Mouse (Mus musculus): ENCODE data around the gene Gng5. TPM values are rescaled to one million over a fixed set of nuclear protein-coding genes. Genes with fewer than 3 reads are reported as not detected.
A peak's percentile ranks its signal among the peaks of the same experiment; 100 is the strongest.

Gene Gng5
- polyA plus RNA-seq (2015; fragmentation: Nextera tagmentation; extraction: Ambion mirVana): 888 and 929 TPM in 2 replicates

GRCm38 (mm10) chr3:146499431-146500002, at the start of gene Gng5, which contains the start of gene Spata1:
TSS of gene Gng5 (plus strand) at chr3:146499807.
TSS of gene Spata1 (minus strand) at chr3:146499753.
- Histone ChIP-seq H3K4me3 (peak within 1 kb of the TSS; percentile 84), H3K4me2 (peak within 1 kb of the TSS; percentile 70), H3K4me1 (peaks cover 24% of the 10 kb centered on the region), H3K36me3 (peaks cover 12% of the 10 kb centered on the region), H3K27me3 (no peaks in the 10 kb centered on the region), H3K9me3 (no peaks in the 10 kb centered on the region), H3K27ac (peak within 1 kb of the TSS; percentile 97), H3K9ac (peak within 1 kb of the TSS; percentile 80)
- ATAC-seq (ENCODE audit: borderline replicate concordance, extremely low read depth, low FRiP score, low TSS enrichment): peak; percentile 96
- WGBS: under 1% methylated on average over 66 of the region's 88 CpGs

GRCm38 (mm10) chr3:146450371-146450841, 49.2 kb upstream of the Gng5 start:
- Histone ChIP-seq H3K9ac (peak overlapping the region; percentile 64), H3K4me2 (peak overlapping the region; percentile 69), H3K27me3 (no peaks in the 10 kb centered on the region), H3K4me3 (peak overlapping the region; percentile 60), H3K27ac (peak overlapping the region; percentile 93), H3K4me1 (peaks cover 14% of the 10 kb centered on the region), H3K36me3 (peaks cover 5% of the 10 kb centered on the region; the same call in 1 of the 2 replicates), H3K9me3 (no peaks in the 10 kb centered on the region)
- WGBS: under 1% methylated on average over 29 of the region's 29 CpGs
- peak; percentile 100 for ATAC-seq (ENCODE audit: borderline replicate concordance, extremely low read depth, low FRiP score, low TSS enrichment)

- peak overlapping the region; percentile 69; the same call in 1 of the 2 replicates for H3K4me2 ChIP-seq
- 85% methylated on average over 5 of the region's 5 CpGs for WGBS
These were observed 48.2 kb upstream of the Gng5 start for GRCm38 (mm10) chr3:146451375-146451774.

GRCm38 (mm10) chr3:146462939-146463338, 36.7 kb upstream of the Gng5 start:
- Histone ChIP-seq H3K27ac (no peak overlapping the region), H3K27me3 (no peaks in the 10 kb centered on the region), H3K4me2 (no peak overlapping the region), H3K9me3 (no peaks in the 10 kb centered on the region), H3K4me1 (no peaks in the 10 kb centered on the region), H3K9ac (no peak overlapping the region), H3K36me3 (no peaks in the 10 kb centered on the region), H3K4me3 (no peak overlapping the region)
- WGBS: 47% methylated on average over 2 of the region's 2 CpGs
- no peak for ATAC-seq (ENCODE audit: borderline replicate concordance, extremely low read depth, low FRiP score, low TSS enrichment)

More at GRCm38 (mm10) chr3:146451375-146451774, 48.2 kb upstream of the Gng5 start:
- Histone ChIP-seq H3K4me1 (peaks cover 14% of the 10 kb centered on the region), H3K27me3 (no peaks in the 10 kb centered on the region), H3K9ac (no peak overlapping the region), H3K36me3 (peaks cover 8% of the 10 kb centered on the region; the same call in 1 of the 2 replicates), H3K4me3 (no peak overlapping the region), H3K9me3 (no peaks in the 10 kb centered on the region), H3K27ac (no peak overlapping the region)
- ATAC-seq (ENCODE audit: borderline replicate concordance, extremely low read depth, low FRiP score, low TSS enrichment): no peak

GRCm38 (mm10) chr3:146469226-146469625, 30.4 kb upstream of the Gng5 start:
- no peak overlapping the region for H3K27ac ChIP-seq
- H3K27me3 ChIP-seq: no peaks in the 10 kb centered on the region
- ATAC-seq (ENCODE audit: borderline replicate concordance, extremely low read depth, low FRiP score, low TSS enrichment): no peak
- no peaks in the 10 kb centered on the region for H3K9me3 ChIP-seq
- WGBS: 67% methylated on average over 2 of the region's 2 CpGs
- no peaks in the 10 kb centered on the region for H3K4me1 ChIP-seq
- H3K4me2 ChIP-seq: no peak overlapping the region
- H3K9ac ChIP-seq: no peak overlapping the region
- H3K4me3 ChIP-seq: no peak overlapping the region
- no peaks in the 10 kb centered on the region for H3K36me3 ChIP-seq

- H3K9ac ChIP-seq: no peak overlapping the region
- ATAC-seq (ENCODE audit: borderline replicate concordance, extremely low read depth, low FRiP score, low TSS enrichment): no peak
- H3K27ac ChIP-seq: no peak overlapping the region
- H3K4me2 ChIP-seq: no peak overlapping the region
- no peaks in the 10 kb centered on the region for H3K4me1 ChIP-seq
- no peak overlapping the region for H3K4me3 ChIP-seq
- H3K27me3 ChIP-seq: no peaks in the 10 kb centered on the region
- no peaks in the 10 kb centered on the region for H3K36me3 ChIP-seq
- H3K9me3 ChIP-seq: no peaks in the 10 kb centered on the region
- WGBS: 62% methylated on average over 4 of the region's 4 CpGs
These were observed 26.9 kb upstream of the Gng5 start for GRCm38 (mm10) chr3:146472657-146473056.

- H3K9ac ChIP-seq: no peak overlapping the region
- H3K27ac ChIP-seq: no peak overlapping the region
- no peak overlapping the region for H3K4me3 ChIP-seq
- no peaks in the 10 kb centered on the region for H3K9me3 ChIP-seq
- no peak for ATAC-seq (ENCODE audit: borderline replicate concordance, extremely low read depth, low FRiP score, low TSS enrichment)
- no peaks in the 10 kb centered on the region for H3K27me3 ChIP-seq
- H3K4me1 ChIP-seq: no peaks in the 10 kb centered on the region
- H3K4me2 ChIP-seq: no peak overlapping the region
- no peaks in the 10 kb centered on the region for H3K36me3 ChIP-seq
These were observed 25.9 kb upstream of the Gng5 start for GRCm38 (mm10) chr3:146473741-146474140.

GRCm38 (mm10) chr3:146474428-146474827, 25.2 kb upstream of the Gng5 start:
- 95% methylated on average over 3 of the region's 3 CpGs for WGBS
- Histone ChIP-seq H3K36me3 (no peaks in the 10 kb centered on the region), H3K4me3 (no peak overlapping the region), H3K9ac (no peak overlapping the region), H3K9me3 (no peaks in the 10 kb centered on the region), H3K27ac (no peak overlapping the region), H3K4me1 (no peaks in the 10 kb centered on the region), H3K27me3 (no peaks in the 10 kb centered on the region), H3K4me2 (no peak overlapping the region)
- ATAC-seq (ENCODE audit: borderline replicate concordance, extremely low read depth, low FRiP score, low TSS enrichment): no peak

GRCm38 (mm10) chr3:146482044-146482443, 17.6 kb upstream of the Gng5 start:
- Histone ChIP-seq H3K4me2 (no peak overlapping the region), H3K4me3 (no peak overlapping the region), H3K36me3 (no peaks in the 10 kb centered on the region), H3K27ac (no peak overlapping the region), H3K4me1 (no peaks in the 10 kb centered on the region), H3K27me3 (no peaks in the 10 kb centered on the region), H3K9me3 (no peaks in the 10 kb centered on the region), H3K9ac (no peak overlapping the region)
- 51% methylated on average over 2 of the region's 2 CpGs for WGBS
- ATAC-seq (ENCODE audit: borderline replicate concordance, extremely low read depth, low FRiP score, low TSS enrichment): no peak

- 76% methylated on average over 4 of the region's 4 CpGs for WGBS
- no peak overlapping the region for H3K4me3 ChIP-seq
- no peaks in the 10 kb centered on the region for H3K9me3 ChIP-seq
- H3K9ac ChIP-seq: no peak overlapping the region
- H3K4me1 ChIP-seq: no peaks in the 10 kb centered on the region
- no peak overlapping the region for H3K4me2 ChIP-seq
- H3K36me3 ChIP-seq: no peaks in the 10 kb centered on the region
- H3K27me3 ChIP-seq: no peaks in the 10 kb centered on the region
- H3K27ac ChIP-seq: no peak overlapping the region
- no peak for ATAC-seq (ENCODE audit: borderline replicate concordance, extremely low read depth, low FRiP score, low TSS enrichment)
These were observed 13.1 kb upstream of the Gng5 start for GRCm38 (mm10) chr3:146486464-146486863.

- peaks cover 5% of the 10 kb centered on the region; the same call in 1 of the 2 replicates for H3K4me1 ChIP-seq
- no peaks in the 10 kb centered on the region for H3K27me3 ChIP-seq
- ATAC-seq (ENCODE audit: borderline replicate concordance, extremely low read depth, low FRiP score, low TSS enrichment): no peak
- WGBS: 89% methylated on average over 8 of the region's 8 CpGs
- H3K27ac ChIP-seq: no peak overlapping the region
- H3K4me2 ChIP-seq: no peak overlapping the region
- no peak overlapping the region for H3K9ac ChIP-seq
- no peaks in the 10 kb centered on the region for H3K9me3 ChIP-seq
- H3K36me3 ChIP-seq: no peaks in the 10 kb centered on the region
- no peak overlapping the region for H3K4me3 ChIP-seq
These were observed 4.7 kb upstream of the Gng5 start for GRCm38 (mm10) chr3:146494941-146495340.

GRCm38 (mm10) chr3:146498989-146499388, 618 bp upstream of the Gng5 start:
- Histone ChIP-seq H3K9me3 (no peaks in the 10 kb centered on the region), H3K9ac (peak overlapping the region; percentile 74), H3K4me3 (peak overlapping the region; percentile 84), H3K4me1 (peaks cover 24% of the 10 kb centered on the region), H3K27me3 (no peaks in the 10 kb centered on the region), H3K36me3 (peaks cover 10% of the 10 kb centered on the region), H3K4me2 (peak overlapping the region; percentile 55), H3K27ac (peak overlapping the region; percentile 97)
- 2% methylated on average over 13 of the region's 13 CpGs for WGBS
- no peak for ATAC-seq (ENCODE audit: borderline replicate concordance, extremely low read depth, low FRiP score, low TSS enrichment)
